Mouse (Mus musculus) limb, embryonic 10.5 days (tissue): Measurements from ENCODE around the gene Dkk3. TPM values are rescaled to one million over a fixed set of nuclear protein-coding genes. Genes with fewer than 3 reads are reported as not detected.
"Not testable (repeated sequence)": the region's sequence is repeated elsewhere in the genome, so short reads cannot be mapped to it uniquely, and the experiment has no call there.

ENCODE experiments used
- DNase-seq: peaks from one replicate; pipeline ENCODE4 v3.0.0-alpha.2; 2017; ENCODE audit warnings: low spot score
- H3K27ac ChIP-seq: fragments of 300-500 bp; sonication (generic); 2 replicates; pipeline ENCODE4 v1.5.1; 2016; ENCODE audit warnings: mild to moderate bottlenecking
- H3K27me3 ChIP-seq: fragments of 300-500 bp; sonication (generic); 2 replicates; pipeline ENCODE4 v1.6.1; 2016; ENCODE audit warnings: low read depth, mild to moderate bottlenecking; ENCODE audit not compliant: poor library complexity, severe bottlenecking
- H3K36me3 ChIP-seq: fragments of 300-500 bp; sonication (generic); 2 replicates; pipeline ENCODE4 v1.6.1; 2016; ENCODE audit warnings: mild to moderate bottlenecking, moderate library complexity
- H3K4me1 ChIP-seq: fragments of 300-500 bp; sonication (generic); 2 replicates; pipeline ENCODE4 v1.6.1; 2016
- H3K4me3 ChIP-seq: fragments of 300-500 bp; sonication (generic); 2 replicates; pipeline ENCODE4 v1.5.1; 2016; ENCODE audit warnings: mild to moderate bottlenecking, moderate library complexity
- H3K9me3 ChIP-seq: fragments of 300-500 bp; sonication (generic); replicated peaks from 2 replicates; pipeline ENCODE4 v1.6.1; 2016; ENCODE audit warnings: mild to moderate bottlenecking
- WGBS: fragments of 180-500 bp; shearing (Covaris S2); methylation state at CpG from one replicate; pipeline ENCODE4 v1.1.7; 2016; 5-methylcytosine and 5-hydroxymethylcytosine counted together
- polyA plus RNA-seq: library from polyadenylated mRNA; unstranded; fragments of >200 nt; fragmentation: Nextera tagmentation; extraction: Ambion mirVana; gene quantifications from 2 replicates; pipeline ENCODE4 v1.2.1, GENCODE M21; 2016

The Dkk3 gene
- polyA plus RNA-seq, 1 experiment from 2014 or later: 6.3 TPM

DNA sequence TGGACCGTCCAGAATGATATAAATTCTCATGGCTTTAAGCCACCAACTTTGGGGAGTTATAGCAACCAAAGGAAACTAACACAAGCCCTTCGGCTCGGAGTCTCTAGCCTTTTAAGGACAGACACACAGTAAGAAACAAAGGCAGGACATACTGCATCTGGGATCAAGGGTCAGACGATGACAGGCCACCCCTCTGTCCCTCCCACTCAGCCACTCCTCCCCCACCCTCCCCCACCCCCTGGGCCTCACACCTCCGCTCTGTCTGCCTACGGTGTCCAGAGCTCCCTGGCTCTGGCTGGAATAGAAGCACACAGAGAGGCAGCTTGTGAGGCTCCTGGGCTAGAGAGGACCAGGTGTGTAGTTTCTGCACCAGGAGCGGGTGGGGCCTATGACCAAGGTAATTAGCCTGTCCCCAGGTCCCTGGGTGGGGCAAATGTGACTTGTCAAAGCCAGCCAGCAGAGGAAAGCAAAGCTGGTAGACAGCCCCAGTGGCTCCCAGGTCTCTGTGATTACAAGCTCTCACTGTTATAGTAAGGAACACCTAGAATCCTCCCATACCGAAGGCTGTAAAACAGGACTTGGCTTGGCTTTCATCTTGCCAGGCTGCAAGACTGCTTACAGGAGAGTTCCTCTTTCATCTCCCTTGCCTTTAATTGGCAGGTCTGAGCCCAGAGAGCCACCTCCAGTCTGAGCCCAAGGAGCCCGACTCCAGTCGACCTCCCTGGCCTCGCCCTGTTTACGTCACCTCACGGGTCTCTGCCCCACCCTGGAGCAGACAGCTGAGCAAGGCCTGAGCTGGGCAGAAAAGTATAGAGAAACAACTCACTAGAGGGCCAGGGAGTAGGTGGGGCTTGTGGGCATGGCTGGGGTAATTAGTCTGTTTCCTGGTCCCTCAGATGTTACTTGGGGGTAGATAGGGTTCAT, 28.9 kb upstream of the Dkk3 start:
- peak; percentile 37 for DNase-seq
- WGBS: 35% methylated on average over 13 of the region's 13 CpGs

DNA sequence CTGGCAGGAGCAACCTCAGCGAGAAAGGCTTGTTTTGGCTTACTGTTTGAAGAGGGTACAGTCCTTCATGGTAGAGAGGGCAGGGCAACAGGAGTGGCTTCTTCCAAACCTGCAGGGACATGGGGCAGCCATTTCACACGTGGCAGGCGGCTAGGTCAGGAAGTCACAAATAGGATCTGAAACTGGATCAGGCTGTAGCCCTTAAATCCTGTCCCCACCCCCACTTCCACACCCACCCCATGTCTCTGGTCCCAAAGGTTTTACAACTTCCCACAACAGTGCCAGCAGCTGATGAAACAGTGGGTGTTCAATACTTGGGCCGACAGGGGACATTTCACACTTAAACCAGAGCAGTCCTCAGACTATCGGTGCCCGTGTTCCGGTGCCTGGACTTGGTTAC, 28.0 kb upstream of the Dkk3 start:
- DNase-seq: no peak
- 78% methylated on average over 7 of the region's 7 CpGs for WGBS
- peaks cover 38% of the 10 kb centered on the region for H3K4me1 ChIP-seq
- H3K36me3 ChIP-seq: no peaks in the 10 kb centered on the region
- no peaks in the 10 kb centered on the region for H3K27me3 ChIP-seq
- no peaks in the 10 kb centered on the region for H3K9me3 ChIP-seq
- no peak overlapping the region for H3K4me3 ChIP-seq
- H3K27ac ChIP-seq: no peak overlapping the region

More for the DNA sequence above, 28.9 kb upstream of the Dkk3 start:
- peak overlapping the region; percentile 44; the same call in 1 of the 2 replicates for H3K27ac ChIP-seq
- H3K27me3 ChIP-seq: no peaks in the 10 kb centered on the region
- peaks cover 38% of the 10 kb centered on the region for H3K4me1 ChIP-seq
- H3K4me3 ChIP-seq: no peak overlapping the region
- no peaks in the 10 kb centered on the region for H3K9me3 ChIP-seq
- no peaks in the 10 kb centered on the region for H3K36me3 ChIP-seq

DNA sequence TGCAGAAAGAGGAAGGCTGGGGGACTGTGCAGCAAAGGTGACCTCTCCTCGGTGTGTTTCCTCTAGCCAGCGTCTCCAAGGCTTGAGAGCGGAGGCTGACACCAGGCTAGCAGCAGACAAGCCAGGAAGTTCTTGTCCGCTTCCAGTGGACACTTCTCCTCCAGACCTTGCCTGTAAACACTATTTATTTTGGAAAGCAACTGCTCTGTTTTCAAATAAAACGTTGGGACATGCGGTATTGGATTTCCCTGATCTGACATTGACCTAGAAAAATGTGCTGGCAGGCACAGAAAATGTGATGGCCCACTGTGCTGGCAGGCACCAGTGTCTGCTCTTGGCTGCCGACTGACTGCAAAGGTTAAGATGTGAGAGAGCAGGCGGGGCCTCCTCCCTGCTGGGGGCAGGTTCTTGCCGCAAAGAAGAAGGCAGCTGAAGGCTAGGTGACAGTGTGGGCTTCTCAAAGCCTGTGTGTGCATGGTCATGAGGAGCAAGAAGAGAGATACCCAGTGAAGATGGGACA, 26.4 kb upstream of the Dkk3 start:
- H3K36me3 ChIP-seq: no peaks in the 10 kb centered on the region
- DNase-seq: no peak
- WGBS: 79% methylated on average over 9 of the region's 9 CpGs
- no peaks in the 10 kb centered on the region for H3K9me3 ChIP-seq
- no peaks in the 10 kb centered on the region for H3K27me3 ChIP-seq
- peaks cover 41% of the 10 kb centered on the region for H3K4me1 ChIP-seq
- H3K4me3 ChIP-seq: no peak overlapping the region
- H3K27ac ChIP-seq: 0 out of 2 replicates have a peak overlapping the region, but pooled peaks have one; percentile 19

DNA sequence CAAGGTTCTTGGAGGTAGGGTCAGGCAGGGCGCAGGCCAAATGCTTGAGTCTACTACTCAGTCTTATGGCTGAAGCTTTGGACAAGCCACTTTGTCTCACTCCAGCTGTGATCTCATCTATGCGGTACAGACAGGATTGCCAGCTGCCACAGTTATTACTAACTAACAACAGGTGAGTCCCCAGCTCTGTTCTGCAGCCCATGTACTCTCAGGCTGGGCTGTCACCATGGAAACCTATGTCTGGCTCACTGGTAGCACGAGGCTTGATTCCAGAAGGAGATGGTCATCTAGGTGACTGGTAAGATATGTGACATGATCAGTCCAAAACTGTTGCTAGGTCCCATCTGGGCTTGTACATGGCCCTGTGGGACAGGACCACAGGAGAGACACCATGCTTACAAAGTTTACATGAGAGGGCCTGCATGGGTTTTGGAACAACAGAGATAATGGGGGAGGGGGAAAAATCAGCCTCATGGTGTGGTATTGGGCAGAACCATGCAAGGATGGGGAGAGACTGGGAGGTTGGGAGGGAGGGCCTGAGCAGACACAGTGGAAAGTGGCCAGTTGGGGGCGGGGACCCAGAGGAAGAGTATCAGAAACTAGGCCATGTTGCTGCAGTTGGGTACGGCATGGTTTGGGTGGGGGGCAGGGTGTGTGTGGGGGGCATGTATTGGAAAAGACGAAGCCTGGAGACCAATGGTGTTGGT, 25.8 kb upstream of the Dkk3 start:
- H3K27me3 ChIP-seq: no peaks in the 10 kb centered on the region
- 84% methylated on average over 6 of the region's 6 CpGs for WGBS
- no peaks in the 10 kb centered on the region for H3K9me3 ChIP-seq
- H3K36me3 ChIP-seq: no peaks in the 10 kb centered on the region
- DNase-seq: no peak
- H3K27ac ChIP-seq: 0 out of 2 replicates have a peak overlapping the region, but pooled peaks have one; percentile 19
- peaks cover 43% of the 10 kb centered on the region for H3K4me1 ChIP-seq
- no peak overlapping the region for H3K4me3 ChIP-seq

DNA sequence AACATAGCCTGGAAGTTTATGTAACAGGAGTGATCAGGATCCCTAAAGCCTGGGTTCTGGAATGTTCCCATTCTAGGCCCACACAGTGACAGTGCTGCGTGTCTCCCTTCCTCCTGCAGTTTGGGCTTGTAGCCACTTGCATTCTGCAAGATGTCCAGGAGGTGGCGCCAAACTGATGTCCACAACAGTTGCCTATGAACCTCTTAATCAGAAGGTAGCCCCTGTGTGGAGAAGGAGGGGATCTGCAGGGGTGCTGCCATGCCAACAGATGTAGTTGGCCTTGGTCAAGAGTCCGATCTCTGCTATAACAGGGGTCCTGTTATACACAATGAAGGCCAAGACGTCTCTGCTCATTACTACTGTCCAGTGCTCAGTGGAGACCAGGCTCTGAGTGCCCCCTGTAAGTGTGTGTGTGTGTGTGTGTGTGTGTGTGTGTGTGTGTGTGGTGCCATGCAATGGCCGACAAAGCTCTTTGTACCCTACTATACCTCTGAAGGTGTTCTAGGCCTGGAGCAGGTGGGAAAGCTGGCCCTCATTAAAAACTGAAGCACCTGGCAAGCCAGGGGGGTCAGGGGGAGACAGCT, 24.5 kb upstream of the Dkk3 start:
- H3K27ac ChIP-seq: 0 out of 2 replicates have a peak overlapping the region, but pooled peaks have one; percentile 25
- no peaks in the 10 kb centered on the region for H3K9me3 ChIP-seq
- peaks cover 40% of the 10 kb centered on the region for H3K4me1 ChIP-seq
- DNase-seq: peak; percentile 91
- no peaks in the 10 kb centered on the region for H3K36me3 ChIP-seq
- 39% methylated on average over 5 of the region's 5 CpGs for WGBS
- H3K4me3 ChIP-seq: no peak overlapping the region
- H3K27me3 ChIP-seq: no peaks in the 10 kb centered on the region

DNA sequence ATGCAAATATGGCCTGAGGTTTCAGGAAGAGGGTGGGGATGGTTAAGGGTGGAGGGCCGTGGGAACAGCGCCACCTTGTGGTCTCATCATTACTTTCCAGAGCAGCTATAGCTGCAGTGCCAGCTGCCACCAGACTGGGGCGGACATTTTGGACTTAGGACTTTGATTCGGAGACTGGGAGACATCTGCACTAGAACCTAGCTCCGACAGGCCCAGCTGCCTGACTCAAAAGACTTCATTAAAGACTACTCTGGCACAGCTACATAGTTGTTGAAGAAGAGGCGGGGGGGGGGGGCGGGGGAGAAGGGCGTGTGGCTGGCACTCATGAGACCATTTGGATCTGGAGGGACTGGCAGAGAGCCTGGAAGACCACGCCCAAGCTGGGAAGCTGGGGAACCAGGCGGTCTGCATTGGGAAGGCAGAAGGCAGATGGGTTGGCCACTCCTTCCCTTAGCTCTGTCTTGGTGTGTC, 21.4 kb upstream of the Dkk3 start:
- DNase-seq: peak; percentile 91
- H3K4me1 ChIP-seq: peaks cover 24% of the 10 kb centered on the region
- H3K4me3 ChIP-seq: peak overlapping the region; percentile 33
- WGBS: 17% methylated on average over 9 of the region's 10 CpGs
- no peak overlapping the region for H3K27ac ChIP-seq
- no peaks in the 10 kb centered on the region for H3K9me3 ChIP-seq
- no peaks in the 10 kb centered on the region for H3K27me3 ChIP-seq
- H3K36me3 ChIP-seq: no peaks in the 10 kb centered on the region

DNA sequence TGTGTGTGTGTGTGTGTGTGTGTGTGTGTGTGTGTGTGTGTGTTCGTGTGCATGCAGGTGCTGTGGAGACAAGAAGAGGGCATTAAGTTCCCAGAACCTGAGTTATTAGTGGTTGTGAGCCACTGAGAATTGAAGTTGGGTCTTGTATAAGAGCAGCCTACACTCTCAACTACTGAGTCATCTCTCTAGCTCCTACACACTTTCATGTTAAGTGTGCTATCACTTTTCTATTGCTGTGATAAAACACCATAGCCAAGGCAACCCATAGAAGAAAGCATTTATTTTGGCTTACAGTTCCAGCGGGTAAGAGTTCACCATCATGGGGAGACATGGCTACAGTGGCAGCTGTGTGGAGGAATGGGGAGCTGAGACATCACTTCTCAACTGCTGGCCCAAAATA, 17.8 kb upstream of the Dkk3 start:
- 86% methylated on average over 2 of the region's 2 CpGs for WGBS
- Histone ChIP-seq H3K27me3 (no peaks in the 10 kb centered on the region), H3K4me1 (peaks cover 5% of the 10 kb centered on the region), H3K36me3 (no peaks in the 10 kb centered on the region), H3K4me3 (no peak overlapping the region), H3K27ac (no peak overlapping the region), H3K9me3 (no peaks in the 10 kb centered on the region)
- DNase-seq: no peak

DNA sequence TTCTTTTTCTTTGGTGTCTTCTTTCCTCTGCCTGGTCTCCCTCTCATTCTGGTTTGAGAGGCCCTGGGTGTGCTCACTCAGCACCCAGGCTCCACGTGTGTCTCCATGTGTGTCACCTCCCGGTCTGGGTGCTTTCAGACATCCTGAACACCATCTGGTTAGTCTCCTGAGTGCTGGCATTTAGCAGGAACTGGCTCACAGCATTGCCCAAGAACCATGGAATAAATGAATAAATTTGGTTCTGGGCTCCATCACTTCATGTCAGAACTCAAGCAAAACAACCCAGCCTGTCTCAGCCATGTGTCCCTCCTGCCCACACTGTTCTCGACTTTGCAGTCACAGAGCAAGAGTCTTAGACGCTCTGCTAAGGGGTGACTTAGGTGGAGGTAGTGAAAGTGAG, 13.8 kb upstream of the Dkk3 start:
- Histone ChIP-seq H3K27me3 (no peaks in the 10 kb centered on the region), H3K9me3 (no peaks in the 10 kb centered on the region), H3K27ac (no peak overlapping the region), H3K36me3 (no peaks in the 10 kb centered on the region), H3K4me1 (peaks cover 8% of the 10 kb centered on the region), H3K4me3 (no peak overlapping the region)
- no peak for DNase-seq
- WGBS: 84% methylated on average over 4 of the region's 4 CpGs

DNA sequence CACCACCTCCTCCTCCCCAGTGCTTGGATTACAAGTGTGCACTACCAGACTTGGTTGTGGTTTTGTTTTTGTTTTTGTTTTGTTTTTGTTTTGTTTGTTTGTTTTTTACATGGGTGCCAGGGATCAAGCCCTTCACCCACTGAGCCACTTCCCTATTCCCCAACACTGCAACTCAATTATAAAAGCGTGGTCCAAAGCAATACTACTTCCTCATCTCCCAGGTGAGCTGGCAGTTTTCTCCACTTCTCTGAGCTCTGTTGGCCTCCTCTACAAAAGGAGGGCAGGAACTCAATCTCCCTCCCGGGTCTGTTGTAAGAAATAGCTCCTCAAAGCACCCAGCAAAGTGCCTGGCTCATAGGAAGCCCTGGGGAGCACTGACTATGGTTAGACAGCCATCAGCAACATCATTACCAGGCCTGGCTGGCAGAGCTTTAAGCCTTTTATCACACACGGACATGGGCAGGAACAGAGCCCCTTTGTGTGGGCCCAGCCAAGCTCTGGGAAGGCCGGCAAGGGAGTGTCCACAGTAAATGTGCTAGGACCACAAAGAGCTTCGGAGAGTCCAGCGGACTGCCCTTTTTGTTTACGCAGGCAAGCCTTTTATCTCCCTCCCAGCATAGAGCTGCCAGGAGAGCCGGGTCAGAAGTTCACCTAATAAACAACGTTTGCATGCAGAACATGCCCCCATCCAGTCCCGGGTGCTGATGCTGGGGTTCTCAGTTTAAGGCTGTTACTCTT, 11.3 kb upstream of the Dkk3 start:
- Histone ChIP-seq H3K4me1 (peaks cover 8% of the 10 kb centered on the region), H3K4me3 (no peak overlapping the region), H3K27me3 (no peaks in the 10 kb centered on the region), H3K36me3 (no peaks in the 10 kb centered on the region), H3K9me3 (no peaks in the 10 kb centered on the region), H3K27ac (peak overlapping the region; percentile 59)
- no peak for DNase-seq
- 27% methylated on average over 10 of the region's 10 CpGs for WGBS

DNA sequence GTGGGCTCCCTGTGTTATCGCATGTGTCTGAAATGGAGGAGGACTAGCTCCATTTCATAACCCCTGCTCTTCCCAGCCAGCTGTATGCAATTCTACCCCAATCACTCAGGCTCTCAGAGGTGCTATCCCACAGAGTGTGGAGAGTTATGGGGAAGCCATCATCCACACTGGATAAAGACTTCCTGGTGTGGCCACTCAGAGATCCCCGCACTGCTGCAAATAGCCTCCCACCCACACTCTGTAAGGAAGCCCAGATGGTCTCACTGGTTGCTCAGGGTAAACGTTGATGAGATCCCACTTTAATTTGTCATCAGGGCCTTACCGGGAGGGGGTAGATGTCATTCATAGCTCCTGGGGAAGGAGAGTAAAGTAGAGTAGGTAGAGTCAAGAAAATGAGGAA, 6.7 kb upstream of the Dkk3 start:
- no peak for DNase-seq
- Histone ChIP-seq H3K27me3 (no peaks in the 10 kb centered on the region), H3K36me3 (no peaks in the 10 kb centered on the region), H3K4me3 (no peak overlapping the region), H3K27ac (no peak overlapping the region), H3K4me1 (peaks cover 7% of the 10 kb centered on the region), H3K9me3 (no peaks in the 10 kb centered on the region)
- 80% methylated on average over 4 of the region's 4 CpGs for WGBS

DNA sequence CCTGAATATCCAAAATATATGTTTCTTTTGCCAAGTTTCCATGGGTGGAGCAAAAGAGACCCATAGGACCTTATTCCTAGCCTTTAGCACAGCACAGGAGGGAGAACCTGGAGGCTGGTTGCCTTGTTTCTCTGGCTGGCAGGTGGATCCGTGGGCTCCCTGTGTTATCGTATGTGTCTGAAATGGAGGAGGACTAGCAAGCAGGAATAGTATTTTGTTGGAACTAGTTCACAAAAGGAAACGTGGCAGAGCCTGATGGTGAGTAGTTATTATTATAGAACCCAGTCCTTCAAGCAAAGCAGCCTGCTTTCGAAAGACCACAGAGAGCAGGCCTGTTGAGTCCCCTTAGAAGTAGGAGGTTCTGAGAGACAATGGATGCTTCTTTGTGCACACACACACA, 6.2 kb upstream of the Dkk3 start:
- H3K27ac ChIP-seq, H3K4me1 ChIP-seq, H3K27me3 ChIP-seq, H3K9me3 ChIP-seq, H3K36me3 ChIP-seq, DNase-seq, H3K4me3 ChIP-seq: not testable (repeated sequence)
- 88% methylated on average over 4 of the region's 4 CpGs for WGBS

DNA sequence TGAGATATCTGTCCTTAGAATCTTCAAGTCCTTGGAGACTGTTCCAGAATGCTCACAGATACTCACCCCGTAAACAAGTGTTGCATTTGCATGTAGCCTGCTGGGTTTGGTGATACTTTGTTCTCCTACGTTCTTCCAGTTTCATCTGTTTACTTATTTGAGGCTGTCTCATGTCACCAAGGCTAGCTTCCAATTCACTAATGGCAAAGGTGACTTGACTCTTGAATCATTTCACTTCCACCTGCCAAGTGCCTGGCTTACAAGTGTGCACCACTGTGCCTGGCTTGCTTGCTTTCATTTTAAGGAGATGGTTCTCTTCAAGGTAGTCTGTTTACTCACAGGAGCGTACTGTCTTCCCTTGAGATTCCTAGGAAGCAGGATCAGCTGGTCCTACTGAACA, 5.6 kb upstream of the Dkk3 start:
- 91% methylated on average over 3 of the region's 3 CpGs for WGBS
- Histone ChIP-seq H3K36me3 (no peaks in the 10 kb centered on the region), H3K27ac (no peak overlapping the region), H3K9me3 (no peaks in the 10 kb centered on the region), H3K4me1 (no peaks in the 10 kb centered on the region), H3K27me3 (0 out of 2 replicates have a peak, but pooled peaks cover 8% of the 10 kb centered on the region), H3K4me3 (no peak overlapping the region)
- no peak for DNase-seq
